Mouse (Mus musculus) myocyte (in vitro differentiated cells): Measurements from ENCODE around the gene Khdc4. TPM values are rescaled to one million over a fixed set of nuclear protein-coding genes. Genes with fewer than 3 reads are reported as not detected.

ENCODE experiments used
- H3K27me3 ChIP-seq: one replicate; pipeline ENCODE4 v1.6.1; 2011; ENCODE audit not compliant: control insufficient read depth, insufficient read depth, insufficient read length
- H3K36me3 ChIP-seq: one replicate; pipeline ENCODE4 v1.6.1; 2011; ENCODE audit not compliant: control insufficient read depth, insufficient read depth
- H3K4me2 ChIP-seq: one replicate; pipeline ENCODE4 v1.6.1; 2011; ENCODE audit warnings: low read depth, control low read depth
- H3K4me3 ChIP-seq: one replicate; pipeline ENCODE4 v1.5.1; 2011; ENCODE audit warnings: mild to moderate bottlenecking, control low read depth, moderate library complexity
- H3K79me2 ChIP-seq: one replicate; pipeline ENCODE4 v1.6.1; 2011; ENCODE audit not compliant: control insufficient read depth, insufficient read depth
- H3ac ChIP-seq: one replicate; pipeline ENCODE4 v1.6.1; 2011; ENCODE audit not compliant: control insufficient read depth, insufficient read length
- CEBPB ChIP-seq: IDR thresholded peaks from 2 replicates; pipeline ENCODE4 v1.6.1; 2011; ENCODE audit warnings: mild to moderate bottlenecking, moderate library complexity; ENCODE audit not compliant: poor library complexity, insufficient read depth, severe bottlenecking
- E2F4 ChIP-seq: IDR thresholded peaks from one replicate; pipeline ENCODE4 v1.6.1; 2011; ENCODE audit warnings: mild to moderate bottlenecking, control low read depth, moderate library complexity; ENCODE audit not compliant: insufficient read depth
- MAX ChIP-seq: IDR thresholded peaks from one replicate; pipeline ENCODE4 v1.6.1; 2011; ENCODE audit warnings: low read depth, mild to moderate bottlenecking, control low read depth
- MYOD1 ChIP-seq, 3 experiments: IDR thresholded peaks; one replicate each; pipeline ENCODE4 v1.6.1; 2011; ENCODE audit warnings: control low read depth in 2 of 3, low read depth in 2 of 3, mild to moderate bottlenecking in 2 of 3, moderate library complexity in 1 of 3; ENCODE audit not compliant: insufficient read length in 2 of 3, control insufficient read depth in 1 of 3
- MYOG ChIP-seq, 3 experiments: IDR thresholded peaks; one replicate each; pipeline ENCODE4 v1.6.1; 2011; ENCODE audit warnings: control low read depth in 2 of 3, low read depth in 2 of 3, mild to moderate bottlenecking in 2 of 3; ENCODE audit not compliant: insufficient read length in 2 of 3, control insufficient read depth in 1 of 3, insufficient read depth in 1 of 3
- POLR2A ChIP-seq: IDR thresholded peaks from one replicate; pipeline ENCODE4 v1.6.1; 2011; ENCODE audit warnings: low read depth, mild to moderate bottlenecking, control low read depth, moderate library complexity; ENCODE audit not compliant: insufficient read length
- POLR2AphosphoS2 ChIP-seq: IDR thresholded peaks from one replicate; pipeline ENCODE4 v1.6.1; 2011; ENCODE audit warnings: low read depth, control low read depth; ENCODE audit not compliant: insufficient read length
- REST ChIP-seq: IDR thresholded peaks from one replicate; pipeline ENCODE4 v1.6.1; 2011; ENCODE audit warnings: mild to moderate bottlenecking, control low read depth, moderate library complexity; ENCODE audit not compliant: insufficient read depth, insufficient read length
- SRF ChIP-seq: IDR thresholded peaks from one replicate; pipeline ENCODE4 v1.6.1; 2011; ENCODE audit warnings: low read depth; ENCODE audit not compliant: control insufficient read depth, insufficient read length
- TCF12 ChIP-seq: IDR thresholded peaks from one replicate; pipeline ENCODE4 v1.6.1; 2011; ENCODE audit warnings: mild to moderate bottlenecking, control low read depth; ENCODE audit not compliant: poor library complexity, insufficient read depth, severe bottlenecking
- TCF3 ChIP-seq: IDR thresholded peaks from one replicate; pipeline ENCODE4 v1.6.1; 2011; ENCODE audit warnings: low read depth, control low read depth; ENCODE audit not compliant: insufficient read length
- USF1 ChIP-seq: IDR thresholded peaks from one replicate; pipeline ENCODE4 v1.6.1; 2011; ENCODE audit warnings: low read depth, mild to moderate bottlenecking, control low read depth, moderate library complexity
- polyA plus RNA-seq: library from polyadenylated mRNA; unstranded; fragments of >200 nt; fragmentation: generic; extraction: Trizol; gene quantifications from one replicate; pipeline ENCODE4 v1.2.1, GENCODE M21; 2012; ENCODE audit warnings: missing spikeins

Khdc4 gene
- polyA plus RNA-seq, 1 experiment, result 17.2 TPM

DNA sequence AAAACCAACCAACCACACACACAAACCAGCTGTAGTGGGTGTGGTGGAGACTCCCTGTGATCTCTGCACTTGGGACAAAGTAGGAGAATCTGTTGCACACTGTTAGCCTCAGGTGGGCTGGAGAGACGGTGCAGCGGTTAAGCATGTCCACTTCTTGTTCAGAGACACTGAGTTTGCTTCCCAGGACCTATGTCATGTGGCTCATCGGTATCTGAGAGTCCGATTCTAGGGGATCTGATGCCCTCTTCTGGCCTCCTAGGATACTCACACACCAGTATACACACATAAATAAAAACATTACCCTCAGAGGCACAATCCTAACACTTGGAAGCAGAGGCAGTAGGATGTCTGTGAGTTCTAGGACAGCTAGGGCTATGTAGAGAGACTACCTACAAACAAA is 68.7 kb downstream of the Khdc4 start:
- Histone ChIP-seq H3ac (no peak overlapping the region), H3K79me2 (no peaks in the 10 kb centered on the region), H3K4me2 (no peak overlapping the region), H3K36me3 (no peaks in the 10 kb centered on the region), H3K27me3 (no peaks in the 10 kb centered on the region), H3K4me3 (no peak overlapping the region)
- TF ChIP-seq TCF3 (no peak), MYOD1 (IDR thresholded peaks at IDR 0.05; ENCODE audit: control insufficient read depth in 1 of 3, insufficient read length in 2 of 3, low read depth in 2 of 3) (no peak), POLR2AphosphoS2 (no peak), POLR2A (no peak), MAX (no peak), MYOG (IDR thresholded peaks at IDR 0.05; ENCODE audit: control insufficient read depth in 1 of 3, insufficient read depth in 1 of 3, insufficient read length in 2 of 3, low read depth in 2 of 3) (no peak), SRF (no peak), CEBPB (no peak), USF1 (no peak), TCF12 (no peak), E2F4 (no peak), REST (no peak)

DNA sequence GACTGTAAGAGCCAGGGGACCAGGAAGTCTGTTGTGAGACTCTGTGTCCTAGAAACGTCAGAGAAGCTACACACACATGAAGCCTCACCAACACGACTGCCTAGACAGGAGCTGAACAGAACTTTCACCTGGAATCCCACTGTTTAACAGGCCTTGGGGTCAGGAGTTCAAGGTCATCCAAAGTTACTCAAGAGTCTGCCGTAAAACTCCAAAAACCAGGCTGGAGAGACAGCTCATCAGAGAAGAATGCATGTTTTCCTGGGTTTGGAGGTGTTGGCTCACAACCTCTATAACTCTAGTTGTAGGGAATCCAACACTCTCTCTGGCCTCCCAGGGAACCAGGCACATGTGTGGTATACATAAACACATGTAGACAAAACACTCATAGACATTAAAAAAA is 69.9 kb downstream of the Khdc4 start:
- no peak overlapping the region for H3K4me2 ChIP-seq
- TF ChIP-seq TCF12 (no peak), E2F4 (no peak), POLR2A (no peak), CEBPB (no peak), USF1 (no peak), MYOD1 (IDR thresholded peaks at IDR 0.05; ENCODE audit: control insufficient read depth in 1 of 3, insufficient read length in 2 of 3, low read depth in 2 of 3) (no peak), MAX (no peak), REST (no peak), MYOG (IDR thresholded peaks at IDR 0.05; ENCODE audit: control insufficient read depth in 1 of 3, insufficient read depth in 1 of 3, insufficient read length in 2 of 3, low read depth in 2 of 3) (no peak), POLR2AphosphoS2 (no peak), TCF3 (no peak)
- H3K36me3 ChIP-seq, result no peaks in the 10 kb centered on the region
- H3K27me3 ChIP-seq, result no peaks in the 10 kb centered on the region
- no peaks in the 10 kb centered on the region for H3K79me2 ChIP-seq
- no peak overlapping the region for H3ac ChIP-seq
- H3K4me3 ChIP-seq, result no peak overlapping the region

DNA sequence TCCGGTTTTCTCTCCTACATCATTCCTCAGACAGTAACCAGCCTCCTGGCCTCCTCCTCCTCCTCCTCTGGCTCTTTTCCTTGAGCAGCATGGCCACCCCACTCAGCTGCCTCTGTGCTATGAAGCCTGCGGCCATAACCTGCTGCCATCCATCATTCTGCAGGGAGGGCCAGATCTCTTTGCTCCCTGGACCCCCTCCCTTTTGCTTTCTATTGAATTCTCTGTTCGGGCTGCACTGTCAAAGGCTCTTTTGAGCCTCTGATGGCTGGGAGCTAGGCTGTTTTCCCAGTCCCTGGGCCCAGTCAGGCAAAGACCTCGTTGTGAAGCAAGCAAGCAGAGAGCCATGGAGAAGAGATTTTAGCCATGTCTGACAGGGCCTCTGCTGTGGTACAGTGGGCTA is 70.7 kb downstream of the Khdc4 start:
- no peak overlapping the region for H3K4me2 ChIP-seq
- H3K4me3 ChIP-seq, result no peak overlapping the region
- no peaks in the 10 kb centered on the region for H3K79me2 ChIP-seq
- no peak overlapping the region for H3ac ChIP-seq
- no peaks in the 10 kb centered on the region for H3K27me3 ChIP-seq
- TF ChIP-seq POLR2AphosphoS2 (no peak), MYOD1 (IDR thresholded peaks at IDR 0.05; ENCODE audit: control insufficient read depth in 1 of 3, insufficient read length in 2 of 3, low read depth in 2 of 3) (peak in 2 of 3 experiments; percentile 21 to 32), TCF12 (no peak), SRF (no peak), E2F4 (no peak), CEBPB (no peak)
- H3K36me3 ChIP-seq, result no peaks in the 10 kb centered on the region

DNA sequence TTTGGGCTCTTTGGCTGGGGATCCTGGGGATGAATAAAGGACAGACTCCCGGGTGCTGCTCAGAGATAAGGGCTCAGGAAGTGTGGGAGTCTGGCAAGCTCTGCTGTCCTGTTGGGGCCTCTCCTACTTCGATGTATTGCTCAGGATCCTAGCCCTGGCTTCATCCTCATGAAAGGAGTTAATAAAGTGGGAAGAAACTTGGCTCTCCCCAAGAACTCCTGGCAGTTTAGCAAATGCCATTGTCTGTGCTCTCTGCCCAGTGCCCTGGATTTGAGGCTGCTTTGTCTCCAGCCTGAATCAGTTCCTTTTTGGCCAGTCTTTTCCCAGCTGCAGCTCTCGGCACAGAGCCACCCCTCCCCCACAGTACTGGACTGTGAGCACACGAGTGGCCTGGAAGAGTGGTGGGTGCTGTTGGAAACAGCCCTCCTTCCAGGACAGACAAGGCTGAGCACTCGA is 72.5 kb downstream of the Khdc4 start:
- H3K27me3 ChIP-seq, result no peaks in the 10 kb centered on the region
- H3ac ChIP-seq, result no peak overlapping the region
- H3K36me3 ChIP-seq, result no peaks in the 10 kb centered on the region
- H3K4me2 ChIP-seq, result peak overlapping the region; percentile 30
- H3K4me3 ChIP-seq, result no peak overlapping the region
- H3K79me2 ChIP-seq, result no peaks in the 10 kb centered on the region
- TF ChIP-seq MYOG (IDR thresholded peaks at IDR 0.05; ENCODE audit: control insufficient read depth in 1 of 3, insufficient read depth in 1 of 3, insufficient read length in 2 of 3, low read depth in 2 of 3) (no peak), CEBPB (no peak), MYOD1 (IDR thresholded peaks at IDR 0.05; ENCODE audit: control insufficient read depth in 1 of 3, insufficient read length in 2 of 3, low read depth in 2 of 3) (no peak), E2F4 (no peak), MAX (no peak)

DNA sequence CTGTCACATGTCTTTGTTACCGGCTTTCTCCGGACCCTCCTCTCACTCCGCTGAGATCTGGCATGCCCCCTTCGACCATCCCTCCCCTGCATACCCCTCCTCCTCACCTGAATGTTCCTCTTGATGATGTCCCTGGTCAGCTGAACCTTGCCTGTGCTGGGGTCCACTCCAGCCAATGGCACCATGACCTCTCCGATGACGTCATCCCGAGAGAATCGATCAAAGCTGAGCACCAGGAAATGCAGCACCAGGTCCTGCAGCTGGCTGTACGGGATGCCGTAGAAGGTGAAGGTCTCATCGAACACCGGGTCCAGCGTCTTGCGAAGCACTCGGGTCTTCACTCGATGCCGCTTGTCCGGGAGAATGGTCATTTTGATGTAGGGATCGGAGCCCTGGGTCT is 76.0 kb downstream of the Khdc4 start:
- Histone ChIP-seq H3K4me2 (no peak overlapping the region), H3K36me3 (no peaks in the 10 kb centered on the region), H3K79me2 (no peaks in the 10 kb centered on the region), H3ac (no peak overlapping the region), H3K4me3 (no peak overlapping the region), H3K27me3 (no peaks in the 10 kb centered on the region)
- no peak for TF ChIP-seq MYOG (IDR thresholded peaks at IDR 0.05; ENCODE audit: control insufficient read depth in 1 of 3, insufficient read depth in 1 of 3, insufficient read length in 2 of 3, low read depth in 2 of 3)
- no peak for TF ChIP-seq CEBPB
- TF ChIP-seq E2F4, result no peak
- no peak for TF ChIP-seq REST
- TF ChIP-seq USF1, result no peak
- TF ChIP-seq POLR2AphosphoS2, result no peak
- no peak for TF ChIP-seq MAX
- TF ChIP-seq POLR2A, result no peak
- no peak for TF ChIP-seq MYOD1 (IDR thresholded peaks at IDR 0.05; ENCODE audit: control insufficient read depth in 1 of 3, insufficient read length in 2 of 3, low read depth in 2 of 3)
- TF ChIP-seq TCF12, result no peak
- no peak for TF ChIP-seq SRF
- TF ChIP-seq TCF3, result no peak
